Mouse (Mus musculus): ENCODE data around the gene Catsperd.

DNA sequence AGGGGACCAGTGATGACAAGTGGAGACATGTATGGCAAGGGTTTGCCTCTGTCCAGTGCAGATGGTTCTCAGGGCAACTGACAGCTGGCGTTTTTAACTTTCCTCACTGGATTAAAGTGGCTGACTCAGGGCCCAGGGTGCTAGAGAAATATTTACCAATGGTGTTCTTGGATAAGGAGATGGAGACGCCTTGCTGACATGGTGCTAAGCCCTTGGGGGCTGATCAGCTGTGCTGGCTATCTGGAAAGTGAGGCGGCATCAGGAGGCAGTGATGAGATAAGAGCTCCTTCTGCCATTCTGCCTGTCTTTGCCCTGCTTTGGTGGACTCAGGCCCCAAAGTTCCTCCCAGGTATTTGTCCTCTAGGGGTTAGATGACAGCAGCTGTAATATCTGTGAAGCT, 54.9 kb downstream of the Catsperd start:
- TF ChIP-seq CTCF (conservative IDR thresholded peaks at IDR 0.05; ENCODE audit: insufficient read depth, insufficient read length, low read depth, low read length): no peak
- TF ChIP-seq POLR2A (IDR thresholded peaks at IDR 0.05; ENCODE audit: low read depth, low read length): no peak

All from kidney, adult 2 months (tissue).